ENCODE assay signal across 28 mouse cellular contexts in the genomic region with DNA sequence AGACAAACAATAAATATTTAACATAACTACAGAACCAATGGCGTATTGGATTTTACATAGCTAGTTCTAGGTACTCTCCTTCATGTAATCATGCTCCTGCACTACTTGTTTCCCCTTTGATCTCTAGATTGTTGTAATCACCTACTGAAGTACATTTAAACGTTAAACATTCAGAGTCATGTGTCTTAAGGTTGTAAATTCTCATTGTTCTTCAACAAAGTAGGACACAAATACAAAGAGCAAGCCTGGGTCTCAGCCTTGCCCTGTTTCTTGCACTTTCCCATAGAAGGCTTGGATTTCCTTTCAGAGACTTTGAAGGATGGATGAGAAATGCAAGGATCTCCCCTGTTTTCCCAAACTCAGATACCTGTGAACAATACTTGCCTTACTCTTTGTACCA.
"Had no signal": no experiment of that assay in that cellular context is flagged by ENCODE, and none has a peak within 500 bp of the region (broad histone marks: within the 10 kb centered on the region; RNA-seq: fewer than 3 reads in every experiment).

No protein-coding gene starts in this region.

- H3K27ac ChIP-seq: gastrocnemius, adult 2 months; heart, embryonic 10.5 days; hindbrain, embryonic 10.5 days; hindbrain, embryonic 12.5 days; hindbrain, embryonic 14.5 days; kidney, embryonic 15.5 days; kidney, postnatal 0 days; limb, embryonic 10.5 days; limb, embryonic 12.5 days; liver, embryonic 13.5 days; liver, embryonic 15.5 days had no signal

- DNase-seq: gastrocnemius, adult 2 months; gastrocnemius, postnatal 10 days; gastrocnemius, postnatal 25 days; heart, adult 18-20 months; heart, postnatal 10 days; heart, postnatal 4 days; kidney, adult 11 months; kidney, adult 2 months; kidney, adult 9 months; kidney, postnatal 14 days; kidney, postnatal 36 days; layer of hippocampus, adult 9-11 months; layer of hippocampus, postnatal 36 days; liver; liver, embryonic 13.5 days had no signal

- H3K27me3 ChIP-seq: heart, embryonic 12.5 days; hindbrain, embryonic 12.5 days; kidney, embryonic 15.5 days; limb, embryonic 12.5 days; liver, embryonic 13.5 days; liver, embryonic 15.5 days had no signal

- H3K9ac ChIP-seq: heart, embryonic 12.5 days; hindbrain, embryonic 12.5 days; hindbrain, embryonic 14.5 days; kidney, embryonic 15.5 days; limb, embryonic 12.5 days; liver, embryonic 13.5 days; liver, embryonic 15.5 days had no signal

- H3K36me3 ChIP-seq: heart, embryonic 10.5 days; heart, embryonic 12.5 days; hindbrain, embryonic 10.5 days; hindbrain, embryonic 12.5 days; kidney, embryonic 15.5 days; limb, embryonic 10.5 days; limb, embryonic 12.5 days; liver, embryonic 13.5 days; liver, embryonic 15.5 days had no signal

- H3K4me3 ChIP-seq: gastrocnemius, adult 2 months; heart, embryonic 10.5 days; heart, embryonic 12.5 days; hindbrain, embryonic 10.5 days; hindbrain, embryonic 12.5 days; kidney, embryonic 15.5 days; limb, embryonic 10.5 days; limb, embryonic 12.5 days; liver, embryonic 13.5 days; liver, embryonic 15.5 days had no signal

- H3K4me2 ChIP-seq: heart, embryonic 12.5 days; hindbrain, embryonic 12.5 days; hindbrain, embryonic 14.5 days; kidney, embryonic 15.5 days; limb, embryonic 12.5 days; liver, embryonic 11.5 days; liver, embryonic 13.5 days; liver, embryonic 15.5 days had no signal

- H3K9me3 ChIP-seq: heart, embryonic 10.5 days; heart, embryonic 12.5 days; hindbrain, embryonic 10.5 days; hindbrain, embryonic 12.5 days; kidney, embryonic 15.5 days; limb, embryonic 10.5 days; limb, embryonic 12.5 days; liver, embryonic 13.5 days; liver, embryonic 15.5 days had no signal

- H3K4me1 ChIP-seq: heart, embryonic 10.5 days; hindbrain, embryonic 10.5 days; hindbrain, embryonic 12.5 days; kidney, embryonic 15.5 days; limb, embryonic 10.5 days; limb, embryonic 12.5 days; liver, embryonic 13.5 days; liver, embryonic 15.5 days had no signal

- ATAC-seq: hindbrain, embryonic 16.5 days; inflammation-experienced regulatory T-cells, adult 6 months had no signal
